Mouse (Mus musculus) cerebellum, postnatal 25 days (tissue): ENCODE results near the gene Dennd2c.
"Not testable (repeated sequence)": the region's sequence is repeated elsewhere in the genome, so short reads cannot be mapped to it uniquely, and the experiment has no call there.

Experiments
- DNase-seq, 2 experiments: peaks; one replicate each; pipeline ENCODE4 v3.0.0; 2021; ENCODE audit warnings: mixed read lengths in 2 of 2

The Dennd2c gene

GRCm38 (mm10) chr3:103171505-103172267 lies 69.3 kb downstream of the Dennd2c start, which contains the start of gene Bcas2:
Gene Bcas2, plus strand, starts transcription at chr3:103171655.
- peak; percentile 99 to 100 for DNase-seq

- no peak for DNase-seq
Observed at GRCm38 (mm10) chr3:103172615-103173014, 70.2 kb downstream of the Dennd2c start.

- no peak for DNase-seq
Observed at GRCm38 (mm10) chr3:103176740-103177139, 74.3 kb downstream of the Dennd2c start.

GRCm38 (mm10) chr3:103179527-103179926 lies 77.1 kb downstream of the Dennd2c start:
- DNase-seq = no peak

GRCm38 (mm10) chr3:103181171-103181570 lies 78.8 kb downstream of the Dennd2c start:
- DNase-seq = no peak

- no peak for DNase-seq
Observed at GRCm38 (mm10) chr3:103182821-103183220, 80.4 kb downstream of the Dennd2c start.

- DNase-seq = not testable (repeated sequence)
Observed at GRCm38 (mm10) chr3:103184467-103184866, 82.1 kb downstream of the Dennd2c start.

GRCm38 (mm10) chr3:103188451-103188850 lies 86.0 kb downstream of the Dennd2c start:
- DNase-seq = no peak

- no peak for DNase-seq
Observed at GRCm38 (mm10) chr3:103188856-103189255, 86.5 kb downstream of the Dennd2c start.

GRCm38 (mm10) chr3:103192161-103192560 lies 89.8 kb downstream of the Dennd2c start:
- DNase-seq = no peak

- no peak for DNase-seq
Observed at GRCm38 (mm10) chr3:103193186-103193585, 90.8 kb downstream of the Dennd2c start.

GRCm38 (mm10) chr3:103196320-103196823 lies 94.0 kb downstream of the Dennd2c start:
- DNase-seq = no peak

GRCm38 (mm10) chr3:103199386-103199785 lies 97.0 kb downstream of the Dennd2c start:
- DNase-seq = no peak

- DNase-seq = not testable (repeated sequence)
Observed at GRCm38 (mm10) chr3:103201105-103201504, 98.7 kb downstream of the Dennd2c start.

- DNase-seq = no peak
Observed at GRCm38 (mm10) chr3:103203554-103203953, 101.2 kb downstream of the Dennd2c start.

- DNase-seq = no peak
Observed at GRCm38 (mm10) chr3:103204445-103204844, 102.0 kb downstream of the Dennd2c start.

- no peak for DNase-seq
Observed at GRCm38 (mm10) chr3:103206393-103206792, 104.0 kb downstream of the Dennd2c start.

- no peak for DNase-seq
Observed at GRCm38 (mm10) chr3:103207749-103208148, 105.3 kb downstream of the Dennd2c start.

- DNase-seq = no peak
Observed at GRCm38 (mm10) chr3:103208237-103208636, 105.8 kb downstream of the Dennd2c start.

- no peak for DNase-seq
Observed at GRCm38 (mm10) chr3:103211101-103211500, 108.7 kb downstream of the Dennd2c start.

GRCm38 (mm10) chr3:103212142-103212541 lies 109.7 kb downstream of the Dennd2c start:
- no peak for DNase-seq

- no peak for DNase-seq
Observed at GRCm38 (mm10) chr3:103213537-103213936, 111.1 kb downstream of the Dennd2c start.

GRCm38 (mm10) chr3:103214593-103215285 lies 112.3 kb downstream of the Dennd2c start:
- no peak for DNase-seq

- DNase-seq = not testable (repeated sequence)
Observed at GRCm38 (mm10) chr3:103215399-103215798, 113.0 kb downstream of the Dennd2c start.
